Mouse (Mus musculus) lung, adult 2 months (tissue): ENCODE results near the gene Slc16a5. TPM values are rescaled to one million over a fixed set of nuclear protein-coding genes. Genes with fewer than 3 reads are reported as not detected.

Source experiments
- DNase-seq: peaks from one replicate; pipeline ENCODE4 v3.0.0; 2022
- H3K4me1 ChIP-seq: fragments of 200-500 bp; 2 replicates; pipeline ENCODE4 v1.6.1; 2011; ENCODE audit warnings: low read length; ENCODE audit not compliant: control insufficient read depth, insufficient read depth
- H3K4me3 ChIP-seq: fragments of 200-500 bp; replicated peaks from 2 replicates; pipeline ENCODE3; 2011; ENCODE audit warnings: low read depth, mild to moderate bottlenecking, control low read depth, low read length; ENCODE audit errors: extremely low read depth
- CTCF ChIP-seq: fragments of 200-500 bp; IDR thresholded peaks from 2 replicates; pipeline ENCODE4 v1.5.1; 2011; ENCODE audit warnings: mild to moderate bottlenecking, low read length, control low read depth; ENCODE audit not compliant: insufficient read depth
- POLR2A ChIP-seq: fragments of 200-500 bp; IDR thresholded peaks from 2 replicates; pipeline ENCODE4 v1.6.1; 2011; ENCODE audit warnings: low read depth, mild to moderate bottlenecking, control low read depth, low read length, borderline replicate concordance; ENCODE audit errors: extremely low read depth
- WGBS: fragments of 180-500 bp; shearing (Covaris S2); methylation state at CpG from one replicate; pipeline ENCODE4 v1.1.7; 2018; 5-methylcytosine and 5-hydroxymethylcytosine counted together
- polyA plus RNA-seq: library from polyadenylated mRNA; depleted of rRNA; stranded (reverse); fragments of >200 nt; gene quantifications from 2 replicates; pipeline ENCODE4 v1.2.3, GENCODE M21; 2012

The Slc16a5 gene
- polyA plus RNA-seq, 1 experiment = 0.95 TPM

DNA sequence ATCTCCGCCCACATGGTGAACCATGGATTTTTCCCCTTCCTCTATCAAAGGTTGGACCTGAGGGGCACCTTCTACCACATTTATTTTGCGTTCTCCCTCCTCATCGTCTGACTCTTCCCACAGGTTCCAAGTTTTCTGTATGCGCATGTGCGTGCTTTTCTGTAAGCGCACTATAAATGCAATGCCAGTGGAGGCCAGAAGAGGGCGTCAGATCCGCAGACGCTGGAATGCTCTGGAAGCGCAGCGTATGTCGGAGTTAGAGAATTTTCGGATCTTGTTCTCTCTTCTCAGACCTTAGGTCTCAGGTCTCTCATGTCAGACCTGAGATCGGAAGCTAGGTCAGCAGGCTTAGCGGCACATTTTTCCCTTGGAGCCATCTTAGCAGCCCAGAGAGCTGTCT, 6.7 kb upstream of the Slc16a5 start:
- WGBS = 91% methylated on average over 15 of the region's 15 CpGs
- DNase-seq = no peak
- H3K4me3 ChIP-seq = no peak overlapping the region
- no peak for TF ChIP-seq POLR2A
- TF ChIP-seq CTCF = no peak
- no peaks in the 10 kb centered on the region for H3K4me1 ChIP-seq

DNA sequence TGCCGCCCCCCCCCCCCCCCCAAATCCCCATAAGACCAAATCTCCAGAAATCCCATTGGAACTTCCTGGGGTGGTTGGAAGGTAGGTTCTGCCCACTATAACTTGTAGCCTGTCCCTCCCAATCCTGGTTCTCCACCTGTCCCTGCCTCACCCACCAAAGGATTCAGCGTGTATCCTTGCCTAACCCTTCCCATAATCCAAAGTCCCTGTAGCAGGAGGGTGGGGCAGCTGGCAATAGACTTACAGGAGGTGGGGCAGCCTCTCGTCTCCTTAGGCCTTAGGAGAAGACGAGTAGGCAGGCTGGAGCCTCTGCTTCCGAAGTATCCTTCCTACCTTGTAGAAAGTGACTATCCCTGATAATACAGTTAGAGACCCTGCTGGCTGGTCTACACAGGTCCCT, 6.1 kb upstream of the Slc16a5 start:
- 91% methylated on average over 5 of the region's 5 CpGs for WGBS
- no peaks in the 10 kb centered on the region for H3K4me1 ChIP-seq
- DNase-seq = no peak
- no peak overlapping the region for H3K4me3 ChIP-seq
- TF ChIP-seq POLR2A = no peak
- no peak for TF ChIP-seq CTCF

GRCm38 (mm10) chr11:115457405-115457804, 4.9 kb upstream of the Slc16a5 start:
- no peak for DNase-seq
- WGBS = 30% methylated on average over 6 of the region's 6 CpGs
- TF ChIP-seq POLR2A = no peak
- no peak for TF ChIP-seq CTCF
- Histone ChIP-seq H3K4me1 (no peaks in the 10 kb centered on the region), H3K4me3 (no peak overlapping the region)

DNA sequence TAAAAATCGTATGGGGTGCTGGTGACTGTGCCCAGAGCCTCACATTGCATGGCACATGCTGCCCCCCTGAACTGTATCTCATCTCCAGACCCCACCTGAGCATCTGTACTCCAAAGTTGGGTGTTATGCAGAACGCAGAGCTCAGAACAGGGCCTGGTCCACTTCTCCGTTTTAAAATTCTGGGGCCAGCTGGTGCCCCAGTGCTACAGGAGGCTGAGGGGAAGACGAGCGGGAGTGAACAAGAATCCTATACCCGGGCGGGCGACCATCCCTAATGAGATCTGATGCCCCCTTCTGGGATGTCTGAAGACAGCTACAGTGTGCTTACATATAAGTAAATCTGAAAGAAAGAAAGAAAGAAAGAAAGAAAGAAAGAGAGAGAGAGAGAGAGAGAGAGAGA, 1.3 kb upstream of the Slc16a5 start:
- WGBS = 33% methylated on average over 8 of the region's 8 CpGs
- DNase-seq = no peak
- Histone ChIP-seq H3K4me1 (no peaks in the 10 kb centered on the region), H3K4me3 (no peak overlapping the region)
- TF ChIP-seq CTCF (no peak), POLR2A (no peak)

DNA sequence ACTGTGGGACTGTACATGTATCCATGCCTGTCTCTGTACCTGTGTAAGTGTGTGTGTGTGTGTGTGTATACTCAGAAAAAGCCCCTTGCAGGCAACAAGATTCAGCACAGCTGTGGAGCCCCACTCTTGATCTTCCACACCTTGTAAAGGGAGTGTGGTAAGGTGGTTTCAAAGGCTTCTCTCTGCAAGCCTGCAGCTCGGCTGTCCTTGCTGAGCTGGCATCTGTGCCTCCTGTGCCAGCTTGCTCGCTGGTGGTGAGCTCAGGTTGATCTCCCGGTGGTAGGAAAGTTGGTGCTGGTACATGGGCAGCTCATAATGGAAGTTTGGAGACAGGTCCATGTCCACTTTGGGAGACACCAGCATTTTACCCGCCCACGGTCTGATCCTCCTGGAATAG, 430 bp upstream of the Slc16a5 start:
- DNase-seq = no peak
- TF ChIP-seq CTCF (no peak), POLR2A (no peak)
- H3K4me3 ChIP-seq = no peak overlapping the region
- 67% methylated on average over 5 of the region's 5 CpGs for WGBS
- no peaks in the 10 kb centered on the region for H3K4me1 ChIP-seq

DNA sequence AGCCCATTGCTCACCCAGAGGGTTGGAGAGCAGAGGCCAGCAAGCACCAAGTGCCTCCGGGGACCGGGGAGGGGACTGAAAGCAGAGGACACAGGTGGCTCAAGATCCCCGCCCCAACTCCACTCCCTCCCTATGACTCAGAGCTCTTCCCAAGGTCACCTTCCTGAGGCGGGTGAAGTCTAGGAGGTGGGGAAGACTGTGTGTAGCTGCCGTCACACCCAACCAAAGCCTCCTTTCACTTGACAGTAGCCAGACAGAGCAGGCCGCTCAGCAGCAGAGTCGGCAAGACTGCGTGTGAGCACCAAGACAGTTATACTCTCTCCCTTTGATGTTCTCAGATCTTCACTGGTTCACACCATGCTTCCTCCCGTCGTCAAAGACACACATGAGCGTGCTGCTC, 1.1 kb downstream of the Slc16a5 start:
- H3K4me1 ChIP-seq = no peaks in the 10 kb centered on the region
- H3K4me3 ChIP-seq = no peak overlapping the region
- no peak for DNase-seq
- WGBS = 62% methylated on average over 11 of the region's 11 CpGs
- TF ChIP-seq CTCF = no peak
- no peak for TF ChIP-seq POLR2A

DNA sequence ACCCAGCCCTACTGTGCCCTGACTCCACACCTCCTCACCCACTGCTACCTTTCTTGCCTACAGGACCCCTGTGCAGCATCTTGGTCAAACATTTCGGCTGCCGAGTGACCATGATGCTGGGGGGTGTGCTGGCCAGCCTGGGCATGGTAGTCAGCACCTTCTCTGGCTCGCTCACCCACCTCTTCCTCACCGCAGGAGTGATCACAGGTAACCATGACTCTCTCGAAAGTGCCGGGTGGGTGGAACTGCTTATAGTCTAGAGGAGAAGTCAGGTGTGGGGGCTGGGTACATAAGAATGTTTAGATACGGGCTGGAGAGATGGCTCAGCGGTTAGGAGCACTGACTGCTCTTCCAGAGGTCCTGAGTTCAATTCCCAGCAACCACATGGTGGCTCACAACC, 2.6 kb downstream of the Slc16a5 start:
- no peak for DNase-seq
- H3K4me1 ChIP-seq = no peaks in the 10 kb centered on the region
- H3K4me3 ChIP-seq = no peak overlapping the region
- no peak for TF ChIP-seq CTCF
- TF ChIP-seq POLR2A = no peak
- 79% methylated on average over 8 of the region's 8 CpGs for WGBS

DNA sequence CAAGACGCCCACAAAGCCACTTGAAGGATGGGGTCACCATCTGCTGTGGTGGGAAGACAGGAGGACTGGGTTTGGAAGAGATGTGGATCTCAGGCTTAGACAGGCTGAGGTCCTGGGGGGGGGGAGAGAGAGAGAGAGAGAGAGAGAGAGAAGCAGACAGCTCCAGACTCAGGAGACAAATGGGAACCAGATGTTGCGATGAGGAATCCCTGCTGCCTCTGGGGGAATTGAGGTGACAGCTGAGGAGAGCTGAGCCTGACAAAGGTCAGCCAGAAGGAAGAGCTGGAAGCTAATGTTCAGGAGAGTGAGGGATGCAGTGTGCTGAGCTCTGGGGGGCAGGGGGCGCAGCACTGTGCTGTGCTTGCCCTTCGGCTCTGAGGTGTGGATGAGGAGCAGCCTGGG, 4.9 kb downstream of the Slc16a5 start:
- 57% methylated on average over 4 of the region's 4 CpGs for WGBS
- no peak for DNase-seq
- H3K4me1 ChIP-seq = no peaks in the 10 kb centered on the region
- TF ChIP-seq POLR2A = no peak
- no peak overlapping the region for H3K4me3 ChIP-seq

GRCm38 (mm10) chr11:115472183-115472582, 9.9 kb downstream of the Slc16a5 start:
- Histone ChIP-seq H3K4me1 (peaks cover 12% of the 10 kb centered on the region), H3K4me3 (no peak overlapping the region)
- TF ChIP-seq POLR2A (no peak), CTCF (no peak)
- 63% methylated on average over 7 of the region's 7 CpGs for WGBS
- DNase-seq = no peak

- WGBS = 10% methylated on average over 15 of the region's 15 CpGs
- TF ChIP-seq CTCF = peak; percentile 97
- peak; percentile 27; the same call in 1 of the 2 replicates for TF ChIP-seq POLR2A
- H3K4me1 ChIP-seq = peaks cover 12% of the 10 kb centered on the region
- H3K4me3 ChIP-seq = no peak overlapping the region
- peak; percentile 94 for DNase-seq
Observed at GRCm38 (mm10) chr11:115473626-115474275, 11.5 kb downstream of the Slc16a5 start.

DNA sequence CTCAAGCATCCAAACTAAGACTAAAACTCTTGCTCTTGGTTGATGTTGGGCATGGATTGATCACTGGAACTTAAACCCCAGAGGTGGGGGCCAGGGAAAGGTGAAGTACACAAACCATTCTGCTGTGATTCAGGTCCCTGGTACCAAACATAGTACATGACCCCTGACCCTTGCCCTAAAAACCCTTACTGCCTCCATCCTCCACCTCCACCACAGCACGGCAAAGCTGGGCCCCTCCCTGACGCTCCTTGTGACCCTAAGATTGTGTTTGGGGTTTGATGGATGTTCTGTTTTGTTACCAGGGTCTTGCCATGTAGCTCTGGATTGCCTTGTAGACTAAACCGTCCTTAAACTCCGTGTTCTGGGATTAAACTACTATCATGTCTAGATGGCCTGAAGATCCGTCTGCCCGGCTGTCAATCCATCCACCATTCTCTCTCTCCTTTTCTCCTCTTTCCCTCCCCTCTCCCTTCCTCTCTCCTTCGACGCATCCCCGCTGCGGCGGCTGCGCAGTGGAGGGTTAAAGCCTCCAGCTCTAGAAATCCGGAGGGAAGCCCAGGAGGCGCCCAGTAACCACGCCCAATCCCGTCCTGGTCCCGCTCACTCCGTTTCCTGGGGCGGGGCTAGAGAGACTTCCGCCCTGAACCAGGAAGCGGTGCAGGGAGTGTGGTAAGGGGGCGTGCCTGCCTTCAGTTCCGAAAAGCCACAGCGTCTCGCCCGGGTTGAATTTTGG, 12.9 kb downstream of the Slc16a5 start, which contains the start of gene Armc7:
TSS of gene Armc7 (plus strand) at position 643 of the 733 bp plus-strand sequence.
- peak; percentile 94 for DNase-seq
- peaks cover 12% of the 10 kb centered on the region for H3K4me1 ChIP-seq
- no peak for TF ChIP-seq CTCF
- peak; percentile 59; the same call in 1 of the 2 replicates for TF ChIP-seq POLR2A
- H3K4me3 ChIP-seq = peak within 1 kb of the TSS; percentile 98
- 1% methylated on average over 26 of the region's 26 CpGs for WGBS
